Mouse (Mus musculus): ENCODE results near the gene Gm21312. TPM values are rescaled to one million over a fixed set of nuclear protein-coding genes. Genes with fewer than 3 reads are reported as not detected.
"Not testable (repeated sequence)": the region's sequence is repeated elsewhere in the genome, so short reads cannot be mapped to it uniquely, and the experiment has no call there.

The Gm21312 gene
- polyA plus RNA-seq (2016; fragmentation: Nextera tagmentation; extraction: Ambion mirVana), result not detected in 2 replicates

DNA sequence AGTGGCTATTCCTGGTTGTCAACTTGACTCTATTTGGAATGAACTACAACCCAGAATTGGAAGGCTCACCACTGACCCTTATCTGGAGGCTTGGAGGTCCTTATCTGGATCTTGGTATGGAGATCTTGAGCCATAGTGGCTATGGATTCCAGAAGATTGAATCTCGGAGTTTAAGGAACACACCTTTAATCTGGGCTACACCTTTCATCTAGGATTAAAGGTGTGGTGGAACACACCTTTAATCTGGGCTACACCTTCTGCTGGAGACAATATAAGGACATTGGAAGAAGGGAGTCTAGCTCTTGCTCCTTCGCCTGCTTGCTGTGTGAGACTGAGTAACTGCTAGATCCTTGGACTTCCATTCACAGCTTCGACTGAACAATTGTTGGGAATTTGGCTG lies at the start of gene Gm21312:
Gene Gm21312 (plus strand): TSS at position 301 of the 400 bp plus-strand sequence.
- H3K27ac ChIP-seq (replicated peaks); H3K36me3 ChIP-seq; H3K9me3 ChIP-seq (replicated peaks); H3K4me1 ChIP-seq; H3K4me3 ChIP-seq; H3K27me3 ChIP-seq (ENCODE audit: low read depth, poor library complexity, severe bottlenecking); DNase-seq (ENCODE audit: low spot score): not testable (repeated sequence)
- no CpG with 5 or more reads among the region's 3 CpGs for WGBS

DNA sequence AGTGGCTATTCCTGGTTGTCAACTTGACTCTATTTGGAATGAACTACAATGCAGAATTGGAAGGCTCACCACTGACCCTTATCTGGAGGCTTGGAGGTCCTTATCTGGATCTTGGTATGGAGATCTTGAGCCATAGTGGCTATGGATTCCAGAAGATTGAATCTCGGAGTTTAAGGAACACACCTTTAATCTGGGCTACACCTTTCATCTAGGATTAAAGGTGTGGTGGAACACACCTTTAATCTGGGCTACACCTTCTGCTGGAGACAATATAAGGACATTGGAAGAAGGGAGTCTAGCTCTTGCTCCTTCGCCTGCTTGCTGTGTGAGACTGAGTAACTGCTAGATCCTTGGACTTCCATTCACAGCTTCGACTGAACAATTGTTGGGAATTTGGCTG lies 34.1 kb upstream of the Gm21312 start, which contains the start of gene Gm21293:
Gene Gm21293 (plus strand): TSS at position 301 of the 400 bp plus-strand sequence.
- not testable (repeated sequence) for H3K27ac ChIP-seq (replicated peaks); H3K36me3 ChIP-seq; H3K27me3 ChIP-seq (ENCODE audit: low read depth, poor library complexity, severe bottlenecking); H3K4me1 ChIP-seq; H3K4me3 ChIP-seq; H3K9me3 ChIP-seq (replicated peaks); DNase-seq (ENCODE audit: low spot score)
- WGBS, result no CpG with 5 or more reads among the region's 3 CpGs

DNA sequence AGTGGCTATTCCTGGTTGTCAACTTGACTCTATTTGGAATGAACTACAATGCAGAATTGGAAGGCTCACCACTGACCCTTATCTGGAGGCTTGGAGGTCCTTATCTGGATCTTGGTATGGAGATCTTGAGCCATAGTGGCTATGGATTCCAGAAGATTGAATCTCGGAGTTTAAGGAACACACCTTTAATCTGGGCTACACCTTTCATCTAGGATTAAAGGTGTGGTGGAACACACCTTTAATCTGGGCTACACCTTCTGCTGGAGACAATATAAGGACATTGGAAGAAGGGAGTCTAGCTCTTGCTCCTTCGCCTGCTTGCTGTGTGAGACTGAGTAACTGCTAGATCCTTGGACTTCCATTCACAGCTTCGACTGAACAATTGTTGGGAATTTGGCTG lies 25.6 kb upstream of the Gm21312 start, which contains the start of gene Gm6763:
Gene Gm6763 (plus strand): TSS at position 301 of the 400 bp plus-strand sequence.
- H3K27ac ChIP-seq (replicated peaks); H3K27me3 ChIP-seq (ENCODE audit: low read depth, poor library complexity, severe bottlenecking); H3K36me3 ChIP-seq; H3K9me3 ChIP-seq (replicated peaks); DNase-seq (ENCODE audit: low spot score); H3K4me1 ChIP-seq; H3K4me3 ChIP-seq: not testable (repeated sequence)
- no CpG with 5 or more reads among the region's 3 CpGs for WGBS

DNA sequence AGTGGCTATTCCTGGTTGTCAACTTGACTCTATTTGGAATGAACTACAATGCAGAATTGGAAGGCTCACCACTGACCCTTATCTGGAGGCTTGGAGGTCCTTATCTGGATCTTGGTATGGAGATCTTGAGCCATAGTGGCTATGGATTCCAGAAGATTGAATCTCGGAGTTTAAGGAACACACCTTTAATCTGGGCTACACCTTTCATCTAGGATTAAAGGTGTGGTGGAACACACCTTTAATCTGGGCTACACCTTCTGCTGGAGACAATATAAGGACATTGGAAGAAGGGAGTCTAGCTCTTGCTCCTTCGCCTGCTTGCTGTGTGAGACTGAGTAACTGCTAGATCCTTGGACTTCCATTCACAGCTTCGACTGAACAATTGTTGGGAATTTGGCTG lies 17.1 kb upstream of the Gm21312 start, which contains the start of gene Gm8764:
Gene Gm8764 (plus strand): TSS at position 301 of the 400 bp plus-strand sequence.
- not testable (repeated sequence) for H3K9me3 ChIP-seq (replicated peaks); H3K36me3 ChIP-seq; H3K27ac ChIP-seq (replicated peaks); H3K4me3 ChIP-seq; H3K27me3 ChIP-seq (ENCODE audit: low read depth, poor library complexity, severe bottlenecking); DNase-seq (ENCODE audit: low spot score); H3K4me1 ChIP-seq
- no CpG with 5 or more reads among the region's 3 CpGs for WGBS

DNA sequence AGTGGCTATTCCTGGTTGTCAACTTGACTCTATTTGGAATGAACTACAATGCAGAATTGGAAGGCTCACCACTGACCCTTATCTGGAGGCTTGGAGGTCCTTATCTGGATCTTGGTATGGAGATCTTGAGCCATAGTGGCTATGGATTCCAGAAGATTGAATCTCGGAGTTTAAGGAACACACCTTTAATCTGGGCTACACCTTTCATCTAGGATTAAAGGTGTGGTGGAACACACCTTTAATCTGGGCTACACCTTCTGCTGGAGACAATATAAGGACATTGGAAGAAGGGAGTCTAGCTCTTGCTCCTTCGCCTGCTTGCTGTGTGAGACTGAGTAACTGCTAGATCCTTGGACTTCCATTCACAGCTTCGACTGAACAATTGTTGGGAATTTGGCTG lies 8.6 kb upstream of the Gm21312 start, which contains the start of gene Gm21304:
Gene Gm21304 (plus strand): TSS at position 301 of the 400 bp plus-strand sequence.
- H3K4me3 ChIP-seq; H3K27me3 ChIP-seq (ENCODE audit: low read depth, poor library complexity, severe bottlenecking); H3K4me1 ChIP-seq; H3K9me3 ChIP-seq (replicated peaks); H3K36me3 ChIP-seq; DNase-seq (ENCODE audit: low spot score); H3K27ac ChIP-seq (replicated peaks): not testable (repeated sequence)
- WGBS, result no CpG with 5 or more reads among the region's 3 CpGs

DNA sequence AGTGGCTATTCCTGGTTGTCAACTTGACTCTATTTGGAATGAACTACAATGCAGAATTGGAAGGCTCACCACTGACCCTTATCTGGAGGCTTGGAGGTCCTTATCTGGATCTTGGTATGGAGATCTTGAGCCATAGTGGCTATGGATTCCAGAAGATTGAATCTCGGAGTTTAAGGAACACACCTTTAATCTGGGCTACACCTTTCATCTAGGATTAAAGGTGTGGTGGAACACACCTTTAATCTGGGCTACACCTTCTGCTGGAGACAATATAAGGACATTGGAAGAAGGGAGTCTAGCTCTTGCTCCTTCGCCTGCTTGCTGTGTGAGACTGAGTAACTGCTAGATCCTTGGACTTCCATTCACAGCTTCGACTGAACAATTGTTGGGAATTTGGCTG lies 8.4 kb downstream of the Gm21312 start, which contains the start of gene Gm20765:
Gene Gm20765 (plus strand): TSS at position 301 of the 400 bp plus-strand sequence.
- H3K9me3 ChIP-seq (replicated peaks); DNase-seq (ENCODE audit: low spot score); H3K4me3 ChIP-seq; H3K27ac ChIP-seq (replicated peaks); H3K27me3 ChIP-seq (ENCODE audit: low read depth, poor library complexity, severe bottlenecking); H3K36me3 ChIP-seq; H3K4me1 ChIP-seq: not testable (repeated sequence)
- WGBS, result no CpG with 5 or more reads among the region's 3 CpGs

DNA sequence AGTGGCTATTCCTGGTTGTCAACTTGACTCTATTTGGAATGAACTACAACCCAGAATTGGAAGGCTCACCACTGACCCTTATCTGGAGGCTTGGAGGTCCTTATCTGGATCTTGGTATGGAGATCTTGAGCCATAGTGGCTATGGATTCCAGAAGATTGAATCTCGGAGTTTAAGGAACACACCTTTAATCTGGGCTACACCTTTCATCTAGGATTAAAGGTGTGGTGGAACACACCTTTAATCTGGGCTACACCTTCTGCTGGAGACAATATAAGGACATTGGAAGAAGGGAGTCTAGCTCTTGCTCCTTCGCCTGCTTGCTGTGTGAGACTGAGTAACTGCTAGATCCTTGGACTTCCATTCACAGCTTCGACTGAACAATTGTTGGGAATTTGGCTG lies 16.9 kb downstream of the Gm21312 start, which contains the start of gene Gm4340:
Gene Gm4340 (plus strand): TSS at position 301 of the 400 bp plus-strand sequence.
- H3K27ac ChIP-seq (replicated peaks); H3K27me3 ChIP-seq (ENCODE audit: low read depth, poor library complexity, severe bottlenecking); H3K36me3 ChIP-seq; DNase-seq (ENCODE audit: low spot score); H3K4me1 ChIP-seq; H3K9me3 ChIP-seq (replicated peaks); H3K4me3 ChIP-seq: not testable (repeated sequence)
- WGBS, result no CpG with 5 or more reads among the region's 3 CpGs

DNA sequence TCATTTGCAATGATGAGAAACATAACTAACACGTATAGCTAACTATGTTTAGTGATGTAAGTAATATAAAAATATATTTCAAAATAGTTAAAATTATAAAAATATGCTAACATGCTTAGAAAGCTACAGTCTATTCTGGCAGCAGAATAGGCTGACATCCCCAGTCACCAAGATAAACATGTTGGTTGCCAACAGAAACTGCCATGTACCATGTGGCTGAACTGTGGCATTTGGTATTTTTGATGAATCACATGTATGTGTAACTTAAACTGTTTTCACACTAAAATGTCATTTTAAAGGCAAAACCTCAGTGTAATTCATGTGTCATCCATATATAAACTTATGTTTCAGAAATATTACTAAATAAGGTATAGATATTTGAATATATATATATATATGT lies 32.8 kb downstream of the Gm21312 start:
- H3K27me3 ChIP-seq (ENCODE audit: low read depth, poor library complexity, severe bottlenecking), result no peaks in the 10 kb centered on the region
- DNase-seq (ENCODE audit: low spot score), result no peak
- no peaks in the 10 kb centered on the region for H3K4me1 ChIP-seq
- H3K36me3 ChIP-seq, result no peaks in the 10 kb centered on the region
- H3K9me3 ChIP-seq (replicated peaks), result no peaks in the 10 kb centered on the region
- no peak overlapping the region for H3K27ac ChIP-seq (replicated peaks)
- H3K4me3 ChIP-seq, result no peak overlapping the region
- WGBS, result 80% methylated on average over 1 of the region's 1 CpGs

DNA sequence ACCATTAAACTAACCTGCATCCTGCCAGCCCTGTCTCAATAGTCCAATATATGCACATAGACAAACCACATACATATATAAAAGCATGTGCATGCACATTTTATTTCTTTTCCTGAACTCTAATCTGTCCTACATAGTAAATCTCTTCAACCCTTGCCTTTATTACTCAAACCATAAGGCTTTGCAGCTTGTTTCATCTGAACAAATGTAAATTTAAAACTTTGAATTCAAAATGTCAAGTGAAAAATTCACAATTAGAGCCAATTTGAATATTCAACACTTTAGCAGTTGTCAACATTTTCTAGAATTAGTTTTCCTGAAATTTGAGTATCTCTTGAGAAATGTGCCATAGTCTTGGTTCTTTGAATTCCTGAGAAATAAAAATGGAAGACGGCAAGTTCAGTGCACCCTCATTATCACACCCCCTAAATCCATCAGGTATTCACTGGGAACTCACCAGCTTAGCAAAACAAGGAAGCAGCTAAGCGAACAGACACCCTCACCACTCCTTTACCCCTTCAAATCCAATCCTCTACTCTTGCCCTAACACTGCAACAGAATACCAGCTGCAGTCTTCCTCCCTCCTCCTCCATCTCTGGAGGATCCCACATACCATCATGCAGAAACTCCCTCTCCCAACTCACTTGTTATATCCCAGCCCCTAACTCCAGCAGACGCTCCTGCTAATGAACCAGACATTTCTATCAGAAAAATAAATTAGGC lies 33.6 kb downstream of the Gm21312 start:
- 73% methylated on average over 3 of the region's 3 CpGs for WGBS
- no peak for DNase-seq (ENCODE audit: low spot score)
- no peak overlapping the region for H3K4me3 ChIP-seq
- no peaks in the 10 kb centered on the region for H3K36me3 ChIP-seq
- no peaks in the 10 kb centered on the region for H3K27me3 ChIP-seq (ENCODE audit: low read depth, poor library complexity, severe bottlenecking)
- H3K27ac ChIP-seq (replicated peaks), result no peak overlapping the region
- no peaks in the 10 kb centered on the region for H3K4me1 ChIP-seq
- H3K9me3 ChIP-seq (replicated peaks), result no peaks in the 10 kb centered on the region

DNA sequence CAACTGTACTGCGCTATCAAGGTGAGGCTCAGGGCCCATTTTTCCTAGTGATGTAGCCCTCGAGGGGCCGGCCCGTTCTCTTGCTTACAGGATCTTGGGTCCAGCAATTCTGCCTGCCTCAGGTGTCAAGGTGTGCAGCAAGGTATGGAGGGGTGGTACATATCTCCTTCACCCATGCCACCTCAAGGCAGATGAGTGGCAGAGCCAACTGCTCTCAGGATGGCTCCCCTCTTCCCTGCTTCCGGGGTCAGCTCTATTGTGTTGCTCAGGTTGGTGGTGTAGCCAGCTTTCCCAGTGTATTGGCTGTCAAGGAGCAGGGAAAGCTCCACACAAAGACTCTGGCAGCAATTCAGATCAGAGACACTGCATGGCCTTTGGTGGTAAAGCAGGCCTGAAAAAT lies 37.7 kb downstream of the Gm21312 start:
- DNase-seq (ENCODE audit: low spot score), result no peak
- Histone ChIP-seq H3K9me3 (replicated peaks) (no peaks in the 10 kb centered on the region), H3K4me3 (no peak overlapping the region), H3K27ac (replicated peaks) (no peak overlapping the region), H3K27me3 (ENCODE audit: low read depth, poor library complexity, severe bottlenecking) (no peaks in the 10 kb centered on the region), H3K36me3 (no peaks in the 10 kb centered on the region), H3K4me1 (no peaks in the 10 kb centered on the region)
- 83% methylated on average over 5 of the region's 5 CpGs for WGBS

DNA sequence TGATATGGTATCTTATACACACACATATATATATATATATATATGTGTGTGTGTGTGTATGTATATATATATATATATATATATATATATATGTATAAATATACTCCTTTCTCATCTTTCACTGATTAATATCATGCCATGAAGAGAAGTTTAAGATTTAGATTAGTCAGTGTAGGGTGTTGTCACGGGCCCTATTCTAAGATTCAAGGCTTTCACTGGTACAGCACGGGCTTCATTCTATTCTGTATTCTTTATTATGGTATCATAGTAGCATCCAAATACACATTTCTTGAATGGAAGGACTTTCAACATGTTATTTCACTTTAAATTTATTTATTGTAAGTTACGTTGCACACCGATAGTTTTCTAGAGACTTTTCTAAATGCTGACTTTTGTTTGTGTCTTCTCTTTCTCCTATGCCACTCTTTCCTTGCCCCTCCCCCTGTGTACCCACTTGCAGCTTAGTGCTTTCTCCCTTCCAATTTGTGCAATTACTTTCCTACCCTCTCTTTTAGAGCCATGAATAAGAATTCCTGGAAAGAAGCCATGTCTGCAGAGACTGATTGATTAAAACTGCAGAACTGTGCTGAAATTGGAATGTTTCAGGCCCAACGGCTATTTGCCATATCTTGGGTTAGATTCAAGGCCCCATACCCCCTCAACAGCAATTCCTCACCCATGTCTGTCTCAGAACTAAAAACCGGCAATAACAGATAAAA lies 43.6 kb downstream of the Gm21312 start:
- Histone ChIP-seq H3K27me3 (ENCODE audit: low read depth, poor library complexity, severe bottlenecking) (no peaks in the 10 kb centered on the region), H3K27ac (replicated peaks) (no peak overlapping the region), H3K9me3 (replicated peaks) (no peaks in the 10 kb centered on the region), H3K36me3 (no peaks in the 10 kb centered on the region), H3K4me3 (no peak overlapping the region), H3K4me1 (no peaks in the 10 kb centered on the region)
- DNase-seq (ENCODE audit: low spot score), result no peak
- WGBS, result 93% methylated on average over 6 of the region's 6 CpGs

Data from midbrain, embryonic 10.5 days (tissue).